Mouse (Mus musculus) liver, embryonic 11.5 days (tissue): ENCODE data around the gene Exog. TPM values are rescaled to one million over a fixed set of nuclear protein-coding genes. Genes with fewer than 3 reads are reported as not detected.

Experiments
- ATAC-seq: fragments of 200-750 bp; cut with Nextera tagmentation; replicated peaks from 2 replicates; pipeline ENCODE4 v1.8.0; 2017; ENCODE audit warnings: moderate number of reproducible peaks, mild to moderate bottlenecking, moderate TSS enrichment, moderate library complexity; ENCODE audit not compliant: low FRiP score
- DNase-seq: peaks from one replicate; pipeline ENCODE4 v3.0.0-alpha.2; 2017; ENCODE audit warnings: low spot score
- H3K27ac ChIP-seq: fragments of 300-500 bp; sonication (generic); 2 replicates; pipeline ENCODE4 v1.5.1; 2014; ENCODE audit warnings: mild to moderate bottlenecking, low read depth, low read length, control low read depth
- H3K27me3 ChIP-seq: fragments of 300-500 bp; sonication (generic); replicated peaks from 2 replicates; pipeline ENCODE4 v1.6.1; 2014; ENCODE audit warnings: low read length, mixed read lengths; ENCODE audit not compliant: control insufficient read depth, insufficient read depth
- H3K36me3 ChIP-seq: fragments of 300-500 bp; sonication (generic); 2 replicates; pipeline ENCODE4 v1.6.1; 2014; ENCODE audit warnings: mild to moderate bottlenecking, low read length, moderate library complexity, mixed read lengths; ENCODE audit not compliant: control insufficient read depth, insufficient read depth
- H3K4me1 ChIP-seq: fragments of 300-500 bp; sonication (generic); replicated peaks from 2 replicates; pipeline ENCODE4 v1.6.1; 2014; ENCODE audit warnings: low read length, mixed read lengths; ENCODE audit not compliant: control insufficient read depth, insufficient read depth
- H3K4me2 ChIP-seq: fragments of 300-500 bp; sonication (generic); 2 replicates; pipeline ENCODE4 v1.6.1; 2014; ENCODE audit warnings: mild to moderate bottlenecking, control low read depth, moderate library complexity
- H3K4me3 ChIP-seq: fragments of 300-500 bp; sonication (generic); 2 replicates; pipeline ENCODE4 v1.5.1; 2014; ENCODE audit warnings: low read depth, low read length, control low read depth
- H3K9ac ChIP-seq: fragments of 300-500 bp; sonication (generic); 2 replicates; pipeline ENCODE4 v1.6.1; 2014; ENCODE audit warnings: low read depth, low read length, control low read depth
- H3K9me3 ChIP-seq: fragments of 300-500 bp; sonication (generic); 2 replicates; pipeline ENCODE4 v1.6.1; 2016; ENCODE audit warnings: low read length, inconsistent platforms, mixed read lengths; ENCODE audit not compliant: control insufficient read depth
- WGBS: fragments of 180-500 bp; shearing (Covaris S2); extraction: QIAGEN DNeasy Blood & Tissue Kit; methylation state at CpG from one replicate; pipeline ENCODE4 v1.1.7; 2014; 5-methylcytosine and 5-hydroxymethylcytosine counted together
- polyA plus RNA-seq: library from polyadenylated mRNA; unstranded; fragments of >200 nt; fragmentation: Nextera tagmentation; extraction: Ambion mirVana; gene quantifications from 2 replicates; pipeline ENCODE4 v1.2.1, GENCODE M21; 2014

Exog gene
- polyA plus RNA-seq, 1 experiment from 2014 or later = 22.5 TPM

- no peaks in the 10 kb centered on the region for H3K27me3 ChIP-seq
- H3K27ac ChIP-seq = no peak overlapping the region
- peaks cover 15% of the 10 kb centered on the region; the same call in 1 of the 2 replicates for H3K36me3 ChIP-seq
- H3K4me3 ChIP-seq = no peak overlapping the region
- ATAC-seq = no peak
- no peak overlapping the region for H3K4me2 ChIP-seq
- DNase-seq = no peak
- no peaks in the 10 kb centered on the region for H3K4me1 ChIP-seq
- WGBS = 46% methylated on average over 2 of the region's 2 CpGs
- H3K9ac ChIP-seq = no peak overlapping the region
- no peaks in the 10 kb centered on the region for H3K9me3 ChIP-seq
Measured at GRCm38 (mm10) chr9:119435855-119436254, 8.9 kb upstream of the Exog start.

DNA sequence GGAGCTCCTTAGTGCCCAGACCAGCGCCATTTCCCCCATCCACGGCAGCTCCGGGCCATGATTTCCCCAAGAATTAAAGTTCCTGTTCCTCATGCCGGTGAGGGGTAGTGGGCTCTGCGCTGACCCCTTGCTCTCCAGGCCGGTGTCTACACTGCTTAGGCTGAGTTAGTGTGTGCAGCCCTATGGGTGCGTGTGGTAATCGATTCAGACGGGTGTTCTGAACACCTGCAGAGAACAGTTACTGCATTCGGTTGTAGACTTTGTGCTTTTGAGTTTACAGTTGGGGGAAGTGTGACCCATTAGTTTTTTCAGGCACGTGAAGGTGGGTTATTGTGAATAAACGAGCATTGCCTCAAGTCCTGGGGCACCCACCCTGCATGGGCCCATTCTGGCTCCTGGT is 6.7 kb upstream of the Exog start:
- H3K27ac ChIP-seq = no peak overlapping the region
- WGBS = 88% methylated on average over 12 of the region's 12 CpGs
- peaks cover 11% of the 10 kb centered on the region; the same call in 1 of the 2 replicates for H3K36me3 ChIP-seq
- no peak overlapping the region for H3K4me2 ChIP-seq
- no peaks in the 10 kb centered on the region for H3K27me3 ChIP-seq
- no peak overlapping the region for H3K9ac ChIP-seq
- H3K9me3 ChIP-seq = no peaks in the 10 kb centered on the region
- no peak for ATAC-seq
- no peak overlapping the region for H3K4me3 ChIP-seq
- DNase-seq = no peak
- no peaks in the 10 kb centered on the region for H3K4me1 ChIP-seq

GRCm38 (mm10) chr9:119438498-119439000 is 6.2 kb upstream of the Exog start:
- ATAC-seq (no peak), DNase-seq (no peak)
- WGBS = 84% methylated on average over 9 of the region's 9 CpGs
- H3K36me3 ChIP-seq = peaks cover 9% of the 10 kb centered on the region; the same call in 1 of the 2 replicates
- no peaks in the 10 kb centered on the region for H3K9me3 ChIP-seq
- no peaks in the 10 kb centered on the region for H3K27me3 ChIP-seq
- H3K4me3 ChIP-seq = no peak overlapping the region
- no peaks in the 10 kb centered on the region for H3K4me1 ChIP-seq
- H3K27ac ChIP-seq = no peak overlapping the region
- no peak overlapping the region for H3K4me2 ChIP-seq
- H3K9ac ChIP-seq = no peak overlapping the region

GRCm38 (mm10) chr9:119445737-119446136 is 994 bp downstream of the Exog start:
- Histone ChIP-seq H3K4me3 (peak overlapping the region; percentile 83), H3K27me3 (no peaks in the 10 kb centered on the region), H3K27ac (no peak overlapping the region), H3K9me3 (no peaks in the 10 kb centered on the region), H3K4me2 (peak overlapping the region; percentile 84), H3K4me1 (peaks cover 5% of the 10 kb centered on the region; the same call in 1 of the 2 replicates), H3K9ac (peak overlapping the region; percentile 85), H3K36me3 (peaks cover 21% of the 10 kb centered on the region)
- no peak for DNase-seq
- no peak; the same call in 1 of the 2 replicates for ATAC-seq
- 19% methylated on average over 6 of the region's 6 CpGs for WGBS

DNA sequence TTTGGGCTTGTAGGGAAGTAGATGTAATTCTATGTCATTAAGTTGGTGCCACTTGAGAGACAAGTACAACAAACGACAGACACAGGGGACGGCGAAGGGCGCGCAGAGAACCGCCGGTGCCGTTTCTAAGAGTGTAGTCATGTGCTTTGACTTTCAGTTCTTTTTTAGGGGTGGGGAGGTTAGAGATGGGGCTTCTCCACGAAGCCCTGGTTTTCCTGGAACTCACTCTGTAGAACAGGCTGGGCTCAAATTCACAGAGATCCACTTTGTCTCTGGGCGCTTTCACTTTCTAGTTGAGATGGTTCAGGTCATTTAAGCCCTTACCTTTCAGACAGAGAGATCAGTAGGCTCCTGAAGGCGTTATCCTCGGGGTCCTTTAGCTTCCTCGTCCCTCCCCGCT is 11.2 kb downstream of the Exog start:
- Histone ChIP-seq H3K4me1 (no peaks in the 10 kb centered on the region), H3K4me3 (no peak overlapping the region), H3K9me3 (no peaks in the 10 kb centered on the region), H3K9ac (no peak overlapping the region), H3K36me3 (peaks cover 6% of the 10 kb centered on the region; the same call in 1 of the 2 replicates), H3K27ac (no peak overlapping the region), H3K27me3 (no peaks in the 10 kb centered on the region), H3K4me2 (no peak overlapping the region)
- ATAC-seq (no peak), DNase-seq (no peak)
- WGBS = 90% methylated on average over 14 of the region's 14 CpGs

DNA sequence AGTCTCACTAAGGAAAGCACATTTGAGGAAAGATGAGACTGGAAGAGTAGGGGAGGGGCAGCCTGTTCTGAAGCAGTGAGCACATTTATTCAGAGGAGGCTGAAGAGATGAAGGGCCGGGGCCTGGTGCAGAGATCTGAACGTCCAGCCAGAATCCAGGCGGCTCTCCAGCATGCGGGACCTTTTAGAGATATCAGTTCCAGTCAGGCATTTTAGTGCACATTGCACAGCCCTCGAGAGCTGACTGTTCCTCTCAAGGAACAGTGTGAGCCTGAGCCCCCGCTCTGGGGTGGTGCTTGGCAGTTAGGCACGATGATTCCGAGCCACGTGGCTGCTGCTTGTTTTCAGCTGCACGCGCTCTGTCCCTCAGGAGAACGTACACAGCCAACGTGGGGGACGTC is 12.4 kb downstream of the Exog start:
- Histone ChIP-seq H3K4me1 (no peaks in the 10 kb centered on the region), H3K27me3 (no peaks in the 10 kb centered on the region), H3K4me2 (no peak overlapping the region), H3K27ac (no peak overlapping the region), H3K4me3 (no peak overlapping the region), H3K9me3 (no peaks in the 10 kb centered on the region), H3K36me3 (peaks cover 1% of the 10 kb centered on the region; the same call in 1 of the 2 replicates), H3K9ac (no peak overlapping the region)
- DNase-seq (no peak), ATAC-seq (no peak)
- 86% methylated on average over 14 of the region's 14 CpGs for WGBS

GRCm38 (mm10) chr9:119460410-119460809 is 15.7 kb downstream of the Exog start:
- H3K4me1 ChIP-seq = no peaks in the 10 kb centered on the region
- no peak overlapping the region for H3K4me3 ChIP-seq
- H3K9me3 ChIP-seq = no peaks in the 10 kb centered on the region
- no peaks in the 10 kb centered on the region for H3K27me3 ChIP-seq
- peaks cover 27% of the 10 kb centered on the region for H3K36me3 ChIP-seq
- 53% methylated on average over 8 of the region's 8 CpGs for WGBS
- H3K9ac ChIP-seq = no peak overlapping the region
- H3K4me2 ChIP-seq = no peak overlapping the region
- 0 out of 2 replicates have a peak, but pooled peaks have one; percentile 48 for ATAC-seq
- H3K27ac ChIP-seq = no peak overlapping the region
- DNase-seq = no peak

GRCm38 (mm10) chr9:119465056-119465455 is 20.3 kb downstream of the Exog start:
- no peak overlapping the region for H3K27ac ChIP-seq
- peaks cover 10% of the 10 kb centered on the region for H3K4me1 ChIP-seq
- H3K9me3 ChIP-seq = no peaks in the 10 kb centered on the region
- H3K36me3 ChIP-seq = peaks cover 33% of the 10 kb centered on the region
- DNase-seq (no peak), ATAC-seq (no peak)
- no peak overlapping the region for H3K9ac ChIP-seq
- WGBS = 87% methylated on average over 6 of the region's 6 CpGs
- no peak overlapping the region for H3K4me2 ChIP-seq
- no peak overlapping the region for H3K4me3 ChIP-seq
- no peaks in the 10 kb centered on the region for H3K27me3 ChIP-seq

DNA sequence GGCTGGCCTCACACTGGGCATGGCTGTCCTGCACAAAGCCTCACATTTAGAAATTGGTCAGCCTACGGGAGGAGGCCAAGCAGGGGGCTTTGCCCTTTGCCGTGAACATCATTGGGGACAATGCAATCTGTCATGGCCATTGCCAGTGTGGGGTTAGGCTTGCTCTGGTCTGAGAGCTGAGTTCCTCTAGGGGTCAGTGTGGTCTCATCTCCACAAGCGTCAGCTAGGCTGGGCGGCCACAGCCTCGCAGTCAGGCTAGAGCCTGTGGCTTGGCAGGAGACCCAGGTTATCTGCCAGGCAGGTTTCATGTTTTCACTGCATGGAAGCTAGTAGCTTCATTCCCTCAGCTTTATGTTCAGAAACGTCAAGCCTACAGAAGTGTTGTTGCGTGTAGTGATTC is 20.9 kb downstream of the Exog start:
- Histone ChIP-seq H3K27ac (no peak overlapping the region), H3K9ac (no peak overlapping the region), H3K9me3 (no peaks in the 10 kb centered on the region), H3K4me2 (no peak overlapping the region), H3K4me3 (no peak overlapping the region), H3K36me3 (peaks cover 33% of the 10 kb centered on the region), H3K27me3 (no peaks in the 10 kb centered on the region), H3K4me1 (peaks cover 12% of the 10 kb centered on the region)
- DNase-seq (no peak), ATAC-seq (no peak)
- WGBS = 73% methylated on average over 7 of the region's 7 CpGs
